Mouse (Mus musculus) megakaryocyte, embryonic 14.5 days (primary cell): ENCODE measurements at regions not wholly inside any gene's neighbourhood (a gene's known extent, or its start where the extent isn't known, plus 50 kb on each side); places are given as distances from the start of the nearest gene placed in this dataset.

Source experiments
- FLI1 ChIP-seq: IDR thresholded peaks from 2 replicates; pipeline ENCODE4 v1.6.1; 2012; ENCODE audit warnings: low read length, inconsistent platforms, mixed read lengths
- GATA1 ChIP-seq: IDR thresholded peaks from 3 replicates; pipeline ENCODE4 v1.6.1; 2012; ENCODE audit warnings: mixed read lengths, low read length, inconsistent platforms, borderline replicate concordance

GRCm38 (mm10) chr16:92886226-92886625 lies 60.3 kb upstream of the Runx1 start:
- TF ChIP-seq FLI1 (no peak), GATA1 (no peak)
